Mouse (Mus musculus) activated CD4-positive, CD25-positive, alpha-beta regulatory T cell, adult 4 months (primary cell): ENCODE measurements at regions not wholly inside any gene's neighbourhood (a gene's known extent, or its start where the extent isn't known, plus 50 kb on each side); places are given as distances from the start of the nearest gene placed in this dataset.

Experiments
- ATAC-seq: one replicate; pipeline ENCODE4 v1.8.0; 2017

DNA sequence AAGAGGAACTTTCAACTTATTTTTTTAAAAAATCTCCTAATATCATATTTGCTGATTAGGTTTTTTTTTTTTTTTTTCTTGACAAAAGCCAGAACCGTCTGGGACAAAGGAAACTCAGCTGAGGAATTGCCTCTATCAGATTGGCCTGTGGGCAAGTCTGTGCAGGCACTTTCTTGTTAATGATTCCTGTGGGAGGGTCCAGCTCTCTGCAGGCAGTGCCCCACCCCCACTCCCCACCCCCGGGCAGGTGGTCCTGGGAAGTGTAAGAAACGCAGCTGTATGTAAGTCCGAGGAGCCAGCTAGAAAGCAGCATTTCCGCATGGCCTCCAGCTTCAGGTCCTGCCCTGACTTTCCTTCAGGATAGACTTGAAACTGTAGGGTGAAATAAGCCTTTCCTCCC, 377.7 kb downstream of the Sox2 start:
- no peak for ATAC-seq

DNA sequence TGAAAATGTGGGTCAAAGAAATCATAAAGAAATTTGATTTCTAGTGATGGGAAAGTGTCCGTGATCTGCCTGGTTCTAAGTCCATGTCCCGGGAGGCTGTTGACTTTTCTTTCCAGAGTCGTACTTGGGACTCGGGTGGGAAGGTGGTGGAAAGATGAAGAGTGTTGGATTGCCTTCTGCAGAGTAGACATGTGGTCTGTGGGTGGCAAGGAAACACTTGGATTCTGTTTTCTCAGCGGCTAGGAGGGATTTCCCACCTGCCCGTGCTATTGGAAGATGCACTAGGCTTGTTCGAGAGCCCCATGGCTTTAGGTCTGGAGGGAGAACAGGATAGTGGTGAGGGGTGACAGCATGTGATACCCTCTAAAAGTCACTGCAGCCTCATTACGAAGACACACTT, 379.7 kb downstream of the Sox2 start:
- ATAC-seq, result no peak

DNA sequence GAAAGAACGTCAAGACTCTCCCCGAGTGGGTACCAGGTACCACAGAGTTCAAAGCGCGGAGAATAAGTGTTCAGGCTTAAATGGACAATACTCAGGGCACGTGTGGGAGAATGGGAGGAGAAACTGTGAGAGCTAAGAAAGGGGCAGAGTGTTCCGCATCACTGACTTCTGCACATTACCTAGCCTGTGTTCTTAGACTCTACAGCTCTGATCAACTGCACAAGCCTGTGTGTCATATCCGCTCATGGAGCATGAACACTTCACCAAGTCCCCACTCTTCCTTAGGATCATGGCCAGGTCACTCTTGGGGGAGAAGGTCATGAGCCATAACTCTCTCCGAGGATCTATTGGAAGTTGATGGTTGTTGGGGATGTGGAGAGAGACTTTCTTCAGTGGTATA, 383.4 kb downstream of the Sox2 start:
- ATAC-seq, result no peak

DNA sequence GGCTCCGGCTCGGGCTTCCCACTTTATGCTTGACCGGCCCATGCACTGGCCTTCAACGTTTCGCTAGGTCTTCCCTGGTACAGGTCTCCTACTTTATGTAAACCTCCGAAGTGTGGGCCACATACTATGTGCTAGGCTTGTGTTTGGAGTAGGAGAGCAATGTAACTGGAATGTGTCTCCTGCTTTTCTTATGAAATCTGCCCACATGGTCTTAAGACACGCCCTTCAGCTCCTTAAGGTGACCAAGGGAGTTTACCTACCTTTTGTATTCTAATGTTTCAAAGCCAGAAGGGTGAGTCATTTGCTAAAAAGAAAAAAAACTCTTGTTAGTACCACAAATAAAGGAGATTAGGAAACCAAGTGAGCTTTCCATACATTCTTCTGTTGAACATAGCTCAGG, 385.0 kb downstream of the Sox2 start:
- ATAC-seq, result no peak

DNA sequence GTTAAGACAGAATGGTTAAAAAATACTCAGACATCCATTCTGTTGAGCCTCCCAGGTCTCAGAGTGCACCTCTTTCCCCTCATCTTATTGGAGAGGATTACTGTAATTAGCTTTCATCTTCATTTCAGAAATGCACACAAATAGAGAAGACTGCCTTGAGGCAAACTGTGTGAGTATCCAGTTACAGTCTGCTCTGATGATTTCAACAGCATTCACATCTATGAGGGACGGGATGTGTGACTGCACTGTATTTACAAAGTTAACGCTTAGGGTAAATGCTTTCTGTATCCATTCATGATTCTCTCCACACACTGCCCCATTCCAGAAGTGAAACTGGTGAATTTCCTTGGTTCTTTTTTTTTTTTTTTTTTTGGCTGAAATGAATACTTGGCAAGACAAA, 393.5 kb downstream of the Sox2 start:
- no peak for ATAC-seq

DNA sequence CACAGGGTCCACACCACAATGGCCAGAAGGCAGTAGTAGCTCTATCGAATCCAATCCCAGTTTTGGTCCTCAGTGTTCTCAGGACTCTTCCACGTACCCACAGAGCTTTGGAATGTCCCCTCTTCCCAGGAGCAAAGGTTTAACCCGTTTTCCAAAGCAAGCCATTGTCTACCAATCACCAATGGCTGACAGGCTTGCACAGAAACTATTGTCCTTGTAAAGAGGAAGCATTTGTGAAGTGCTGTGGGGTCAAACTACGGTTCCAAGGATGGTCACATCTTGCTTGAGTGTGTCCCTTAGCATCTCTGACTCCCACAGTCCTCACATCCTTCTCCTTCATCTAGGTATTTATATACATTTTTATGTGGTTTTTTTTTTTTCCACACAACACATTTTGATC, 409.2 kb downstream of the Sox2 start:
- ATAC-seq, result no peak

DNA sequence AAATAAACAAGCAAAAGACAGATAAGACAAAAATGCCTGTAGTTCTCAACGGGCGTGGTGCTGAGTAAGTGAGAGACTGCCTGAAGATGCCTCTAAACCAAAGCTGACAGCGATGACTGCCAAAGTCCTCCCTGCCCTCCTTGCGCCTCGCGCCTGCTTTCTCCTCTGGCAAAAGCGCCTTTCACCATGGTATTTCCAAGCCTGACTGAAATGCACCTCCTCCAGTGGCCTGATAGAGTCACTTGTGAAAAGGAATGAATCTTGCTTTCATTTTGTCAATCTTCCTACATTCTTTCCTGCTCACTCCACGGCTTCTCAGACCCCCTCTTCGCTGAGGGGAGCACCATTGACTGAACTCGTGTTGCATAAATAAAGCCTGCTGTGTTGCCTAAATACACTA, 409.8 kb downstream of the Sox2 start:
- no peak for ATAC-seq

DNA sequence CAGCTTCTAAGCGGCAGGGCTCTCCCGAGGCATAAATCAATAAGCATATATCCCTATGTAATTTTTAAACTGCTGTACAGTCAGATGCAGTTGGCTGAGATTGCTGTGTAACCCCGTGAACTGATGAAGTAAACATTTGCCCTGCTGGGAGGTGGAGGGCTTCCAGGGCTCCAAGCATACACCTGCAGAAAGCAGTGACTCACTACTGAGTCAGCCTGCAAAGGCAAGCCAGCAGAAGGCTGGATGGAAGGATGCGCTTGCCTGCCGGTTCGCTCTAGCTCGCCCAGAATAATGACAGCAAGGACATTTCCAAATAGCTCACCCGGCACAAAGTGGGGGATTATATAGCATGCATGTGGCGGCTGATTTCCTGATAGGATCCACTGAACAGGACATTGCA, 416.6 kb downstream of the Sox2 start:
- ATAC-seq, result no peak

DNA sequence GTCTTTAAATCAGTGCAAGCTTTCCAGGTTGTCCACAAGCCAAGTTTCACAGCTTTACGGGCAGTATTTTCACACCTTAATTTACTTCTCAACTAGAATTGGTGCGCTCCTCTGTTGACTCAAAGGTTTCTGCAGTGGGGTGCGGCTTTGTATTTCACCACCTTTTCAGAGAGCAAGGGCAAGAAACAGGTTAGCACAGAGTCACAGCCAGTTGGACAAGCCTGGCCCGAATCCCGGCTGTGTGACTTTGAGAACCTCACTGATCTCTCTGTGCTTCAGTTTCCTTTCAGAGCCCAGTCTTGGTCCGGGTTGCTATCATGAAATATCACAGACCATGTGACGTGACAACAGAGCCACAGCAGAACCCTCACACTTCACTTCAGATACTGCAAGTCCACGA, 418.4 kb downstream of the Sox2 start:
- ATAC-seq, result no peak

DNA sequence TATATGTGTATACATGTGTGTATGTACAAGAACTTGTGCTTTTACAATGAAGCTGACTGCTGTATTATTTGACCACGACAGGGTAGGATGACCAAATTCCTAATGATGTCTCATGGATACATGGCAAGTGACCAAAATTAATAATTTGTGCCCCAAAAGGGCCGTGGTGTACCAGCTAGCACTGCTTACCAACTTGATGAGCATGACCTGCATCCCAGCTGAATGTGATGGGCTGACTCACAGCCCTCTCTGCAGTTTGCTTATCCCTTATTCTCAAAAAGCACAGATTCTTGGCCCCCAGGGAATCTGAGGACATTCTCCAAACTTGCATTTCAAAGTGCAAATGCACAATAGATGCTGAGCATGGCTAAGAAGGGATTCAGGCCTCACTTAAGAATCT, 420.8 kb downstream of the Sox2 start:
- no peak for ATAC-seq

DNA sequence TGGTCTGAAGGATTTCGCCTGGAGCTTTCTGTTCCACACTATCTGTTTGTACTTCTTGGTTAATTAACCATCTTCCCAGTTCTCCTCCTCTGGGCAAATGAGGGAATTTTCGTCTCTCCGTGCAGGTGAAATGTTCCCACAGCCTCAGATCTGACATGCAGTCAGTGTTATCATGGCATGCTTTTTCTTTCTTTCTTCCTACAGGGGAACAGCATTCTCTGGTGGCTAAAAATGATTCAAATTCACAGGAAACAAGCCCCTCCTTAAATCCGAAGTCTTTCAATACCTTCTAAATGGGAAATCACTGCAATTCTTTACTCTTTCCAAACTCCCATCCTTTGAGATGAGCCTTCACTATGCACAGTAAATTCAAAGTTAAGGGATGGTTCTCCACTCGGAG, 429.7 kb downstream of the Sox2 start:
- ATAC-seq, result no peak

DNA sequence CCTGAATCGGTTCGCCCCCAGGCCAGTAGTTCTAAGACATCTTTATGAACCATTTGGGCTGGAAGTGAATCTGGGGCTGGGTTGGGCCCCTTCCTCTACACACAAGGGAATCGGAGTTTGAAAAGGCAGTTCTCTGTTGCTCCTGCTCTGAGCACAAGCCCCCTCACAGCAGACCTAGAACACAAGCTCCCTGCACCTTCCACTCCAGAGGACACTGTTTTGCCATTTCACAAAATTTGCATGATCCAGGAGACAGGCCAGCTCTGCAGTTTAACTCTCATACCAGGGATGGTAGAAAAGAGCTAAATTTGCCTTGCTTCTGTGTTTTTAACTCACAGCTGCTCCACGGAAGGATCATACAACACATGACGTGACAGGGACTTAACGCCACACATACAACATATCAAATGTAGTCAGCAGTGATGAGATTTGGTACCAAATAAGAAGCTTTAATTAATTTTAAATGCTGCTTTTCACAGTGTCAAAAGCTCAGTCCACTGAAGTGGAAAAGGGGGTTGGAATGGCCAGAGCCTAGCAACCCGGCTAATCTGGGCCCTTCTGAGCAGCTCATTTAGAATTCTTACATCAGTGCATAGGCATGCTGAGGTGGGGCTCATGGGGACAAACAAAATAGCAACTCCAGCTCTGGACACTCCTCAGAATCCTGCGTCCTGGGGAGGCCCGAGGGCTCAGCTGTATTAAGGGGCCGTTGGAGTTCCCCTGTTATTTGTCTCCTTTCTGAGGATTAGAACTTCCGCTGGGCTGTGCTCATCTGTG, 434.1 kb downstream of the Sox2 start:
- no peak for ATAC-seq

DNA sequence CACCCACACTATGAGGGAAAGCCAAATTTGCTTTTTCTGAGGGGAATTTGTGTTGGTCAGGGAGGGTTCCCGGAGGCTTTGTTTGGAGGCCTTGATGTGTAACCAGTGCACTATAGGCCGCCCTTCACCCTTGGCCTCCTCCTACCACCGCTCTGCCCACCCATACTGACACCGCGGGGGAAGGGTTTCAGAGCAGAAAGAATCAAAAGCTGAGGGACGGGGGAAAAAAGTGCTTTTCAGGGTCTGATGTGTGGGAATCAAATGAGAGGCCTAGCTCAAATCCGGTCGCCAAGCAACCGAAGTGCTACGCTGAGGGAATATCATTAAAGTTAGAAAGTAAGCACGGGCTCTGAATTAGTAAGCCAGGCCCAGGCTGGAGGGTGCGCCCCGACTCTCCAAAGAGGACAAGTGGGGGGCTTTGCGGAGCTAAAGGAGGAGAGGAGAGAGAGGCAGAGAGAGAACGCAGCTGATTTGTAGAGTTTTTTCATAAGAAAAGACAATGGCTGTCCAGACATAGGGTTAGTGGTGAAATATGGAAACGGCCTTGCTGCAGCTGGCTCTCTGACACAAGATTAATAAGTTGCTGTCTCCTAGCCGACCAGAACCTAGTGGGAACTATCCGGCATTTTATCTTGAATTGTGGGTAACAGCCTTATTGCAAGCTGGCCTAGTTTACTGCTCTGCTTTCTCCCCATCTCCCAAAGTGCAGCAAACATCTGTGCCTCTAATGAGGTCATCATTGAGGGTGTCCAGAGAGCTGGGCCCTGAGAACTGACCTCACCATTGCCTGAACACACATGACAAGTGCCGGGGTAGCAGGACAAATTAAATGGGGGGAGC, 438.3 kb downstream of the Sox2 start:
- no peak for ATAC-seq

DNA sequence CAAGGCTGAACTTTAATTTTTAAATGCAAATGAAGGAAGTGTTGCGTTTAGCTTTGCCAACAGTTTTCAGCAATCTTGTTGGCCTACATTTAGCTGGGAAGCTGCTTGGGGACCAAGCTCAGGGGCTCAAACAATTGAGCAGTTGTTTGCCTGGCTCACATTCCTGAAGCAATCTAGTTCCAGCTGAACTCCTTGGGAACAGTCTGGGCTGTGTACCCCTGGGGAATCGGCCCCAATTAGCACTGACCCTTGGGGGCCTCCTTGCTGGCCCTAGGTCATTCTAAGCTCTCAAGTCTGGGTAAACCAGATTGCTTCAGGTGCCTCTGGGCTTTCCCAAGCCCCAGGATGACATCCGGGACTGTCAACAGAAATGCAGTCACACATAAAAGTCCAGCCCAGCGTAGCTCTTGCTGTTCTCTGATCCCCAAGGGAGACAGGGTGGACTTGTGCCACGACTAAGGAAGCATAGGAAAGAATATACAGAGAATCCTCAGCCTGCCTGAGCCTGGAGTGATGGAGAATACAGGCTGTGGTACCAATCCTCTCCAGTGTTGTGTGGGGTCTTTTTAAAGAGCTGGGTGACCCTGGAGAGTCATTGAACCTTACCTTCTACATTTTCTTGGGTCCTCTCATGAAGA, 440.4 kb downstream of the Sox2 start:
- ATAC-seq, result no peak

DNA sequence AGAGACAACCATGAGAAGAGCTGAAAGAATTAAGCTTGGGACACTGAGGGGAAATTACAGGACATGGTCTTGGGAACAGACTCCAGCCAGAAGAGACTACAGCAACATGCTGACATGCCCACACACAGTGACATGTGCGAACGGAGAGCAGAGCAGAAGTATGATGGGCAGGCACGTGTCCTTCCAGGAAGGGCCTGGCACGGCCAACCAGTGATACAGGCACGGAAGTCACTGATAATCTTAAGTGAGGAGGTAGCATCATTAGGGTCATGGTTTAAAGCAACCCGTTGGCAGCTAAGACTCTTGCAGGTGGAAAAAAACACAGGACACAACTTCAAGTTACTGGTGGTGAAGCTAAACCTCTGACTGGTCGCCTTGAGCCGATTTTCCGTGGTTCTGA, 442.8 kb downstream of the Sox2 start:
- no peak for ATAC-seq

DNA sequence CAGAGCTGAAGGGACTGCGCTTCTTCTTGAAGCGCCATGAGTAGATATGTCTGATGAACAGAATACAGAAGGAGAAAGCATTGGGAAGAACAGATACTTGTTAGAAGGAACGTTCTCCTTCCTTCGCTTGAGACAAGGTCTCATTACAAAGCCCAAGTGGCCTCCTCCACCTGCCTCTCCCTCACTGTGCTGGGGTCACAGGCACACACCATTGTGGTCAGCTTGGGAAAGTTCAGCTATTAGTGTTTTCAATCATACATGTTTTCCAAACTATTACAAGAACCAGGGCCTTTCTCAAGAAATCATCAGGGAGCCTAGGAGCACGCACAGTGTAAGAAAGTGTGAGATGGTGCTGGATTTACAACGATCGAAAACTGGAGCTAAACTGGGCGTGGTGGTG, 445.0 kb downstream of the Sox2 start:
- ATAC-seq, result no peak

DNA sequence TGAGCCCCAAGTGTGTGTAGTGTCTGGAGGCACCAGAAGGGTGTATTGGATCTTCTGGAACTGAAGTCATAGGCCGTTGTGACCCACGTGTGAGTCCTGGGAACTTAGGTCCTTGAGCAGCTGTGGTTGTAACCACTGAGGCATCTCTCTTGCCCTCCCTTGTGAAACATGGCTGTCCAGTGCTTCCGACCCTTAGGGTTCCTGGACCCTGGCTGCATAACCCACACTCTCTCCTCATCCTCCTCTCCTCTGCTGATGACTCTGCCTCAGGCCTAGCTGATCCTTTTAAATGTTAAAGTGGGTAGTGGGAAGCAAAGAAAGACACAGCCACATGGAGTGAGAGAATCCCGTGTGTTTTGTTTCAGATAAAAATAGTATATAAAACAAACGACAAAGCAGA, 446.2 kb downstream of the Sox2 start:
- no peak for ATAC-seq

DNA sequence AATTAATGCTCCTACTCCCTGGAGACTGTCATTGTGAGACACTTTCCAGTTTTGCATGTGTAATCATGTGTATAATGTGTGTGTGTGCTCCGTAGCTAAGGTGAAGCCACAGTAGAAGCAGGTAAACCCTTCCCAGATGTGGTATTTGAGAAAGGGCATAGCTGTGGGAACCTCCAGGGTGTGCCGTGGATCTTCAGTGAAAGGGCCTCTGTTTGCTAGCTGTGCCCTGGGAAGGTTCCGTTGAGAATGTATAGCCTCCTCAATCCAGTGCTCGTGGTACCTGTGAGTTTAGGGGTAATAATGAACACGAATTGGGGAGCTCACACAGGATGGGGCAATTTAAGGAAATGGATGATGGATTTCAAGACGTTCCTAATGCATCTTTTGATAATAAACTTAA, 447.6 kb downstream of the Sox2 start:
- ATAC-seq, result no peak

DNA sequence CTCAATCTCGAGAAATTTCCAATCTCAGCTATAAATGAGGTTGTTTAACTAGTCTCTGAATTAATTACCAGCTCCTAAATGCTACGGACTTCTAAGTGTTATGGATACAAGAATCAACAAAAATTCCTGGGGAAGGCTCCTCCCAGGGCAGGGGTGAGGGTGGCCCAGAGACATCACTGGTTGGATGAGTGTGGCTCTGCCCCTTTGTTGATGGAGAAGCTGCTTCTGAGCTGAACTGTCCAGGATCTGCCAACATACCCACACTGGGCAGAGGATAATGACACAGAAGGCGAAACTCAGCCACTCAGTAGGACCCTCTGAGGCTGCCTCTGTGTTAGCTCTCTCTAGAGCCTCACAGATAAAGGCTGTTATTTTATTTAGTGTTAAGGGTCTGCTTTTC, 449.0 kb downstream of the Sox2 start:
- ATAC-seq, result no peak

DNA sequence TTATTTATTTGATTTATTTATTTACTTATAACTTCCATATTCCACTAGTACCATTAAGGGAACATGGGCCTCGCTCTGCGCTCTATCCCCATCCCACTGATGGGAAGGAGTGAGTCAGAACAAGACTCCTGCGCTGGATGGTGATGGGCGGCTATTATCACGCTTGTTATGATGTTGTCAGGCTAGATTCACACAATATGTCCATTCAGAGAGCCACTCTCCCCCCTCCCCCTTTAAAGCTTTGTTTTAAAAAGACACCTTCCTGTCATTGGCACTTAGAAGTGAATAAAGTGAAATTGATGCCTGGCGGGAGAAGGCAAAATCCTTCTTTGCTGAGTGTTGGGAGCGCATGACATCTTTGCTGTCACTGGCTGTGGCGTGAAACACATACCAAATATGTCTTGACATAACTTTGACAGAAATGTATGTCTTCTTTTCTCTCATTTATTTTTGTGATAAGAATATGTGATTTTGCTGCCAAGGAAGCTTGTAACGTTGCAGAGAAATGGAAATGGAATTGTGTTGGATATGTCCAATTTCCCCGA, 449.7 kb downstream of the Sox2 start:
- ATAC-seq, result no peak

DNA sequence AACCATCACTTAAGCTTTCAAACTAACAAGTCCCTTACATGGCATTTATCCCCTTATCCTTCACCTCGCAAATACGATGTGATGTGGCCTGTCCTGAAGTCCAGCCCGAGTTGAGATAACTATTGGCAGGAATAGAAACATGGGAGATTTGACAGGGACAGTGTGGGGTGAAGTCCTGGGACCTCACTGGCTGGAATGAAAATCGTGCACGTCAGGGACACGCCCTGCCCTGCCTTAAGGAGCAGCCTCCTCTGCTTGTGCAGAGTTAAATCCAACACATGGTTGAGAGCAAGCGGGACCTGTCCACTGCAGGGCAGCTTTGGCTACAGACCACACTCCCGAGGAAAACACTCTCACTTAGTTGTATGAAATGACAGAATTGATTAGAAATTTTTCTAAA, 451.1 kb downstream of the Sox2 start:
- no peak for ATAC-seq

DNA sequence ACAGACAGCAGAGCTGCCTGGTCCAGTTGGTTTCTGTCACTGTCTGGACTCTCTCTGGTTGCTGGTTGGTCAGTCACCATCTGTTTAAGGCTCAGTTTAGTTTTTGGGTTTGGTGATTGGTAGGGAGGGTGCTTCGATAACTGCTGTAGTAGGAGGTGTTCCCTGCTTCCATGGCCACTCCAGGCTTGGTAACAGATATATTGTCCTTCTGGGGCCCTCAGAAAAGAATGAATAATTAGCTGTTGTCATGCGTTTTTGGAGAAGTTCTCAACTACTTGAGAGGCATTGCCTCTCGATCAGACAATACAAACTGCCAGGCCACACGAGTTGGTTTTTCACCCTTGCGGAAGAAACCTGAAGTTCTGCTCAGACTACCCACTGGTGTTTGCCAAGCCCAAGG, 451.7 kb downstream of the Sox2 start:
- no peak for ATAC-seq

DNA sequence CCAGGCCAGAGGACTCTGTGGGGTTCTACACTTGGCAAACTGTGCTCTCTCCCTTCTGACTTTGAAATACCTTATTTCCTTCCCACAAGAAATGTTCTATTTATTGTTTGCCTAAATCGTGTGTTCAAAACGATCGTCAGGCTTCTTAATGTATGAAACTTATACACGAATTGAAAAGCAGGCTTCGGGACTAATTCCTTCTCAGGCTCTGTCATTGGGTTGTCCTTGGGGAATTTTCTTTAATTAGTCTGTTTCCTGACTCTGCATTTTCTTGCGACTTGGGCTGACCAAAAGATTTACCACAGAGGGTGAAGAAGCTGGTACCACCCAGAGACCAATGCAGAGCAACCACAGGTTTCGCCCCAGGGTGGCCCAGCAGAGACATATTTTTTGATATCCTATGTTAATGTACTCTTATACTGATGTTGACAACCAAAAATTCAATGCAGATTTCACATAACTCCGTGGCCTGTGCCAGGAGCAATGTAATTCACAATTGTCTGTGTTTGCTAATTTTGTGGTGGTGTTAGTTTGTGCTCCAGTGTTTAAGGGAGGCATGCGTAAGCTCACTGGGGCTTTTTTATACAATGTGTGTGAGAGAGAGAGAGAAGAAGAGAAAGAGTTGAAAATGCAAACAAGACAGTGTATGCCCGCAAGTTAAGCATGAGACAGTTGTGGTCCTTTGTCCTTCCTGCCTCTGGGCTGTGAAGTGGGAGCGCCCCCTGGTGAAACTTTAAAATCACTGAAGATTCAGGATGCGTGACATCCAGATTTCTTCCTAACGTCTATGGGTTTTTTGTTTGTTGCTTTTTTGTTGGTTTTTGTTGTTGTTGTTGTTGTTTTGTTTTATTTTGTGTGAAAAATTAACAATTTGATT, 452.7 kb downstream of the Sox2 start:
- no peak for ATAC-seq
